Mouse (Mus musculus): ENCODE results near the gene Hba-a2.
"Not testable (repeated sequence)": the region's sequence is repeated elsewhere in the genome, so short reads cannot be mapped to it uniquely, and the experiment has no call there.

Gene Hba-a2

GRCm38 (mm10) chr11:32283091-32283777 is 13.1 kb upstream of the Hba-a2 start, which contains the start of gene Hba-a1:
Gene Hba-a1, plus strand, starts transcription at chr11:32283511.
- DNase-seq = not testable (repeated sequence)

GRCm38 (mm10) chr11:32284582-32284981 is 11.7 kb upstream of the Hba-a2 start:
- DNase-seq = not testable (repeated sequence)

GRCm38 (mm10) chr11:32285031-32285775 is 11.1 kb upstream of the Hba-a2 start:
- DNase-seq = no peak

- DNase-seq = not testable (repeated sequence)
Observed at GRCm38 (mm10) chr11:32285887-32286286, 10.4 kb upstream of the Hba-a2 start.

- peak; percentile 60 to 67 for DNase-seq
Observed at GRCm38 (mm10) chr11:32286695-32287492, 9.4 kb upstream of the Hba-a2 start, which contains the start of gene Hbq1b. Gene Hbq1b, plus strand, starts transcription at chr11:32286965.

GRCm38 (mm10) chr11:32287493-32287825 is 8.8 kb upstream of the Hba-a2 start:
- no peak for DNase-seq

- DNase-seq = not testable (repeated sequence)
Observed at GRCm38 (mm10) chr11:32292819-32293218, 3.5 kb upstream of the Hba-a2 start.

GRCm38 (mm10) chr11:32293479-32293878 is 2.8 kb upstream of the Hba-a2 start:
- DNase-seq = not testable (repeated sequence)

GRCm38 (mm10) chr11:32297417-32297816 is 1.1 kb downstream of the Hba-a2 start:
- not testable (repeated sequence) for DNase-seq

GRCm38 (mm10) chr11:32297866-32298531 is 1.7 kb downstream of the Hba-a2 start:
- no peak for DNase-seq

GRCm38 (mm10) chr11:32298532-32298918 is 2.2 kb downstream of the Hba-a2 start:
- no peak for DNase-seq

- peak in 1 of 2 experiments; percentile 28 for DNase-seq
Observed at GRCm38 (mm10) chr11:32299865-32300264, 3.6 kb downstream of the Hba-a2 start, which contains the start of gene Hbq1a. Gene Hbq1a, plus strand, starts transcription at chr11:32300069.

- no peak for DNase-seq
Observed at GRCm38 (mm10) chr11:32300279-32301267, 4.3 kb downstream of the Hba-a2 start.

GRCm38 (mm10) chr11:32301506-32301905 is 5.2 kb downstream of the Hba-a2 start:
- DNase-seq = no peak

GRCm38 (mm10) chr11:32302824-32303419 is 6.6 kb downstream of the Hba-a2 start:
- peak; percentile 15 to 35 for DNase-seq

- DNase-seq = no peak
Observed at GRCm38 (mm10) chr11:32303455-32303854, 7.2 kb downstream of the Hba-a2 start.

GRCm38 (mm10) chr11:32307006-32307405 is 10.7 kb downstream of the Hba-a2 start:
- no peak for DNase-seq

GRCm38 (mm10) chr11:32309446-32309845 is 13.2 kb downstream of the Hba-a2 start:
- DNase-seq = no peak

GRCm38 (mm10) chr11:32309928-32310327 is 13.6 kb downstream of the Hba-a2 start:
- DNase-seq = no peak

GRCm38 (mm10) chr11:32316009-32316408 is 19.7 kb downstream of the Hba-a2 start:
- DNase-seq = no peak

Data from lung, adult 18-20 months (tissue).